Mouse (Mus musculus): ENCODE measurements around the gene Tbl1x.

- TF ChIP-seq CTCF (IDR thresholded peaks at IDR 0.05; ENCODE audit: extremely low read depth, insufficient read depth, insufficient read length, insufficient replicate concordance) (no peak), POLR2A (IDR thresholded peaks at IDR 0.05; ENCODE audit: low read depth, low read length) (no peak)
Observed at GRCm38 (mm10) chrX:77615735-77616293, 105.0 kb downstream of the Tbl1x start.

Data from spleen, adult 2 months (tissue).